Mouse (Mus musculus) heart, embryonic 11.5 days (tissue): ENCODE data around the gene Socs3. TPM values are rescaled to one million over a fixed set of nuclear protein-coding genes. Genes with fewer than 3 reads are reported as not detected.

Source experiments
- ATAC-seq: fragments of 200-750 bp; cut with Nextera tagmentation; replicated peaks from 2 replicates; pipeline ENCODE4 v1.8.0; 2017; ENCODE audit warnings: moderate library complexity; ENCODE audit not compliant: insufficient number of reproducible peaks, low FRiP score, low TSS enrichment
- H3K27ac ChIP-seq: fragments of 300-500 bp; sonication (generic); 2 replicates; pipeline ENCODE4 v1.5.1; 2014; ENCODE audit warnings: mild to moderate bottlenecking, low read depth, low read length
- H3K27me3 ChIP-seq: fragments of 300-500 bp; sonication (generic); 2 replicates; pipeline ENCODE4 v1.6.1; 2014; ENCODE audit warnings: mild to moderate bottlenecking, low read length, mixed read lengths; ENCODE audit not compliant: control insufficient read depth, insufficient read depth
- H3K36me3 ChIP-seq: fragments of 300-500 bp; sonication (generic); 2 replicates; pipeline ENCODE4 v1.6.1; 2014; ENCODE audit warnings: mild to moderate bottlenecking, low read length, moderate library complexity, mixed read lengths; ENCODE audit not compliant: control insufficient read depth, insufficient read depth
- H3K4me1 ChIP-seq: fragments of 300-500 bp; sonication (generic); 2 replicates; pipeline ENCODE4 v1.6.1; 2014; ENCODE audit warnings: low read length; ENCODE audit not compliant: control insufficient read depth, insufficient read depth
- H3K4me2 ChIP-seq: fragments of 300-500 bp; sonication (generic); 2 replicates; pipeline ENCODE4 v1.6.1; 2014; ENCODE audit warnings: mild to moderate bottlenecking, moderate library complexity
- H3K4me3 ChIP-seq: fragments of 300-500 bp; sonication (generic); 2 replicates; pipeline ENCODE4 v1.5.1; 2014; ENCODE audit warnings: low read depth, low read length
- H3K9ac ChIP-seq: fragments of 300-500 bp; sonication (generic); 2 replicates; pipeline ENCODE4 v1.6.1; 2014; ENCODE audit warnings: mild to moderate bottlenecking, low read depth, low read length, moderate library complexity
- H3K9me3 ChIP-seq: fragments of 300-500 bp; sonication (generic); replicated peaks from 2 replicates; pipeline ENCODE4 v1.6.1; 2016; ENCODE audit warnings: low read length; ENCODE audit not compliant: control insufficient read depth
- WGBS: fragments of 180-500 bp; shearing (Covaris S2); extraction: QIAGEN DNeasy Blood & Tissue Kit; methylation state at CpG from one replicate; pipeline ENCODE4 v1.1.7; 2014; ENCODE audit not compliant: insufficient replicate concordance; 5-methylcytosine and 5-hydroxymethylcytosine counted together
- polyA plus RNA-seq: library from polyadenylated mRNA; unstranded; fragments of >200 nt; fragmentation: Nextera tagmentation; extraction: Ambion mirVana; gene quantifications from 2 replicates; pipeline ENCODE4 v1.2.1, GENCODE M21; 2014

The Socs3 gene
- polyA plus RNA-seq, 1 experiment from 2014 or later, result 3.6 TPM

DNA sequence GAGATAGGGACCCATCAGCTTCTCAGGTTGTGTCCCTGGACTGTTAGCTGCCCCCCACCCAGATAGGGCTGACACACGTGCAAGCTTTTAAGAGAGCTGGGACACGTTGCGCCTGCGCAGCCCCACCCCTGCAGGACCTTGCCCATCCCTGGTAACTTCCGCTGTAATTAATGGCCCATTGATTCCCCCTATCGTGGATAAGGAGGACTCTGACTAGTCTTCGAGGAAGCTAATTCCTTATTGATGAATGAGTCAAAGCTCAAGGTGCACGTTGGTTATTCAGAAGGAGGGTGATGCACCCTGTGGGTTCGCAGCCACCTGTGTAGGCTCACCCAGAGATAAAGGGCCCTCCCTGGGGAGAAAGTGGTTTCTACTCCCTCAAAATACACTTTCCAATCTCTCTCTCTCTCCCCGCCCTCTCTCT, 22.8 kb downstream of the Socs3 start:
- Histone ChIP-seq H3K9ac (no peak overlapping the region), H3K27me3 (peaks cover 6% of the 10 kb centered on the region; the same call in 1 of the 2 replicates), H3K4me2 (no peak overlapping the region), H3K9me3 (no peaks in the 10 kb centered on the region), H3K27ac (no peak overlapping the region), H3K4me1 (peaks cover 8% of the 10 kb centered on the region), H3K4me3 (no peak overlapping the region), H3K36me3 (no peaks in the 10 kb centered on the region)
- no peak for ATAC-seq
- 69% methylated on average over 10 of the region's 10 CpGs for WGBS

DNA sequence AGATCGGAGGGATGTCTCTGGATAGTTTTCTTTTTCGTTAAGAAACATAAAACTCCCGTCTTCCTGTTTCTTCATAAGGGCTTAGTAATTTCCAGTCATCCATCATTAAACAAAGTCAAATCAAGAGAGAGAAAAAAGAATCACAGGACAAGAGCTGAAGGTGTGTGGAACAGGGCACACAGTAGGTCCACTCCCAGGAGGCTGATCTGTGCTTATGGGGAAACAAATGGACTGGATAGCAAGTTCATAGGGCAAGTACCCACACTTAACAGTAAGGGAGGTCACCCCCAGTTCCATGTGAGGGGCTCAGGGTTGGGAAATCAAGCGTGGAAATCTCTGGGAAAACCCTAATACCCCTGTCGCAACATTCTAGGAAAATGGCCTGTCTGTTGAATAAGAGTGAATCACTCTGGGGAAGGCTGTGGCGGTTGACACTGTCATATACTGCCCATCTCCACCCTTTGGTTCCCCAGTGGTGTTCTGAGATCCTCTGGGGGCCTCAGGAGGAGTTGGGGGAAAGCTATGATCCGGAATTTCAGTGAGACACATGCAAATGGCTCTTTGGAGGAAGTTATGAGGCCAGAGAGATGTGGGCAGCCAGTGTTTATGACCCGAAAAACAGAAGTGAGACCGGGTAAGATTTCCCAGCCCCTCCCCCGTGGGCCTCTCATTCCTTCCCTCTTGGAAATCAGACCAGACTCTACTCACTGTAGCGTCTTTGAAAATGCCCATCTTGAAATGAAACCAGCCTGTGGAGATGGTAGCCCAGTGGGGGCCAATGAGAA, 23.5 kb downstream of the Socs3 start:
- H3K9ac ChIP-seq, result no peak overlapping the region
- no peak overlapping the region for H3K4me3 ChIP-seq
- no peak for ATAC-seq
- no peak overlapping the region for H3K4me2 ChIP-seq
- H3K36me3 ChIP-seq, result no peaks in the 10 kb centered on the region
- peaks cover 14% of the 10 kb centered on the region for H3K4me1 ChIP-seq
- 72% methylated on average over 11 of the region's 11 CpGs for WGBS
- H3K27ac ChIP-seq, result no peak overlapping the region
- no peaks in the 10 kb centered on the region for H3K9me3 ChIP-seq
- H3K27me3 ChIP-seq, result peaks cover 6% of the 10 kb centered on the region; the same call in 1 of the 2 replicates

DNA sequence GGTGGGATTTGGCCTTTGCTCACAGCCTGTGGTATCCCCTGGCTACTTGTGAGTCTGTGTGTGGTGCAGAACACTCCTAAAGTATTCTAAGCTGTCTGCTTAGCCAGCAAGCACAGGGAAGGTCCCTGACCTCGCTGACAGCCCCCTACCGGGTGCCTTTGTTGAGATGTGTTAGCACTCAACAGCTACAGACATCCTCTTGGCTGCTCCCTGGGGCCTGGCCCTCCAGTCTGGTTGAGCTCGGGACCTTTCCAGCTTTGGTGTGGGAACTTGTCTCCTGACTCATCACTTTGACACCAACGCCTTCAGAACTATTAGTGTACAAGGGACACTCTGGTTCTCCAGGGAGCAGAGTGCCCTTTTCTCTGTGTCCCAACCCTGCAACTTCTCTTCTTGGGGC, 28.0 kb downstream of the Socs3 start:
- peaks cover 22% of the 10 kb centered on the region for H3K4me1 ChIP-seq
- no peak overlapping the region for H3K4me2 ChIP-seq
- no peaks in the 10 kb centered on the region for H3K9me3 ChIP-seq
- 19% methylated on average over 4 of the region's 4 CpGs for WGBS
- 0 out of 2 replicates have a peak, but pooled peaks cover 3% of the 10 kb centered on the region for H3K27me3 ChIP-seq
- no peaks in the 10 kb centered on the region for H3K36me3 ChIP-seq
- no peak for ATAC-seq
- no peak overlapping the region for H3K4me3 ChIP-seq
- H3K27ac ChIP-seq, result no peak overlapping the region
- H3K9ac ChIP-seq, result no peak overlapping the region

DNA sequence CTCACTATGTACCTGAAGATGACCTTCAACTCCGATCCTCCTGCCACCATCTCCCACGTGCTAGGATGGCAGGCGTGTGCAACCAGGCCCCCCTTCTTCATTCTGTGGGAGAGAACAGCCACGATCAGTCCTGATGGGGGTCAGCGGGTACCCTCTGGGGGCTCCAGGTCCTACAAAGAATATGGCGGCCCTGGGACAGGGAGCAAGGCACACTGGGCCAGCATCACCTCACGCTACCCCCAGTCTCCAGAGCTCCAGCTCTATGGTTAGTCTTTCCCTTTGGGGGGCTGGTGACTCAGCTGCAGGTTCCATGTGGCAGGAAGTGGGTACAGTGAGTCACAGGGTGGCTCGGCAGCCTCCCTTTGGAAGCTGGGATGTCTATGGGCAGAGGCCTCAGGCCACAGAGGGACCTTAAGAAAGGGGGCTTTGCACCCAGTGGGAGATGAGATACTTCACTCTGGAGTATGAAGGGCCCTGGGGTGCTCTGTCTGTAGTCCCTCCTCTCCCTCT, 28.5 kb downstream of the Socs3 start:
- Histone ChIP-seq H3K27me3 (0 out of 2 replicates have a peak, but pooled peaks cover 2% of the 10 kb centered on the region), H3K9ac (no peak overlapping the region), H3K27ac (no peak overlapping the region), H3K4me2 (no peak overlapping the region), H3K9me3 (no peaks in the 10 kb centered on the region), H3K36me3 (no peaks in the 10 kb centered on the region), H3K4me1 (peaks cover 26% of the 10 kb centered on the region), H3K4me3 (no peak overlapping the region)
- WGBS, result 84% methylated on average over 8 of the region's 8 CpGs
- no peak for ATAC-seq

DNA sequence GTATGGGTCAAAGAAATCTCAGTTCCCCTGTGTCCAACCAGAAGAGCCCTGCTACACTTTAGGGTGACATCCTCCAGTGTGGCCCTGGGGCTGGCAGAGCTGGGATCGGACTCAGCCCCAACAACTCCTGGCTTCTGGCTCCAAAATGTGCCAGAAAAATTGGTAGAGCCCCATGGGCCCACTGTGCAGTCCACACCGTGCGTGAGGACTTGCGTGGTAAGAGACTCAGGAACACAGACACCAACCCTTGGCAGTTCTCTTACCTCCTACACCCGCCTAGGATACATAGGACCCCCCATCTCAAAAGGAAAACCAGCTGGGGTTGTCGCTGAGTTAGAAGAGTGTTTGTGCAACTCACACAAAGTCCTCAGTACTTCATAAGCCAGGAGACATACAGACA, 29.0 kb downstream of the Socs3 start:
- Histone ChIP-seq H3K9me3 (no peaks in the 10 kb centered on the region), H3K27ac (no peak overlapping the region), H3K36me3 (no peaks in the 10 kb centered on the region), H3K4me1 (peaks cover 31% of the 10 kb centered on the region), H3K4me3 (no peak overlapping the region), H3K4me2 (no peak overlapping the region), H3K27me3 (no peaks in the 10 kb centered on the region), H3K9ac (no peak overlapping the region)
- 84% methylated on average over 6 of the region's 6 CpGs for WGBS
- no peak for ATAC-seq

DNA sequence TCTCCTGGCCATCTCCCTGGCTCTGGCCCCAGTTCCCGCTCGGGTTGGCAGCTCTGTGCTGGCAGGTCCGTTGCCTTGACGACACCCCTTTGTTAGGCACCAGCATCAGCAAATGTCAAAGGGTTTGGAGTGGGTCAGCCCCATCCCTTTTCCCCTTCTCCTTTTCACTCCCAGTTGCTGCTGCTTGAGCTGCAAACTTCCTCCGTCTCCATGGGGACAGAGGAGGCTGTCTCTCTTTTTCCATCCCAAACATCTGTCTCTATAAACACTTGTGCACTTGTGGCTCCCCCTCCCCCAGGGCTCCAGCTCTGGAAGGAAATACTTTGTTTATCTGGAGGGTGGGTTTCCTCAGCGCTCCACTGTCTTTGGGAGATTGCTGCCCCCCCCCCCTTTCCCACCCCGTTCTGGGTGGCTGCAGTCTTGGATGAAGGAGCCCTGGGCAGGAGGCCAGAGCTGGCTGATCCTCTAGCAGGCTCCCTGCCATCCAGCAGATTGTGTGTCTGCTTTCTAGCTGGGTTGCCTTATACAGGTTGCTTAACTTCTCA, 30.0 kb downstream of the Socs3 start:
- Histone ChIP-seq H3K4me1 (peaks cover 34% of the 10 kb centered on the region), H3K4me2 (peak overlapping the region; percentile 16), H3K9ac (no peak overlapping the region)

DNA sequence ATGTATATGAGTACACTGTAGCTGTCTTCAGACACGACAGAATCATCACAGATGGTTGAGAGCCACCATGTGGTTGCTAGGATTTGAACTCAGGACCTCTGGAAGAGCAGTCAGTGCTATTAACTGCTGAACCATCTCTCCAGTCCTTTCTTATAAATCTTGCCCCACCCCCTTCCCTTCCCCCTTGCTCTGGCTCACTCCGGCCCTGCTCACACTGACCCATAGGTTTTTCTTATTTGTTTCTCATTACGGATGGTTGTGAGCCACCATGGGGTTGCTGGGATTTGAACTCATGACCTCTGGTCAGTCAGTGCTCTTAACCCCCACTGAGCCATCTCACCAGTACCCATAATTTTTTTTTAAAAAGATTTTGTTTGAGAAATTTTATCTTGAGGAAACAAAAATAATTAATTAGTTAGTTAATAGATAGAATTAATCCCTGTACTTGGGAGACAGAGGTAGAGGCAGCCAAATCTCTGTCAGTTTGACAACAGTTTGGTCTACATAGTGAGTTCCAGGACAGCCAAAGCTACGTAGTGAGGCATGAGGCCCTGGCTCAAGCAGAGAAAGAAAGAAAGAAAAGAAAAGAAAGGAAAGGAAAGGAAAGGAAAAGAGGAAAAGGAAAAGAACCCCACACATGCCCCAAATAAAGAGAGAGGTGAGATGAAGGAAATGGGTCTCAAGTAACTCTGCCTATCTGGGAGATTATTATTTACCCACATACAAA, 30.7 kb downstream of the Socs3 start:
- no peak for ATAC-seq
- Histone ChIP-seq H3K9ac (no peak overlapping the region), H3K4me1 (peaks cover 38% of the 10 kb centered on the region), H3K27me3 (peaks cover 11% of the 10 kb centered on the region), H3K4me3 (no peak overlapping the region), H3K9me3 (no peaks in the 10 kb centered on the region), H3K36me3 (no peaks in the 10 kb centered on the region), H3K4me2 (0 out of 2 replicates have a peak overlapping the region, but pooled peaks have one; percentile 16), H3K27ac (peak overlapping the region; percentile 86)
- WGBS, result 49% methylated on average over 4 of the region's 4 CpGs

More for the DNA sequence above, 30.0 kb downstream of the Socs3 start:
- peak; percentile 76 for ATAC-seq
- peaks cover 8% of the 10 kb centered on the region for H3K27me3 ChIP-seq
- H3K27ac ChIP-seq, result peak overlapping the region; percentile 86
- no peaks in the 10 kb centered on the region for H3K36me3 ChIP-seq
- no peaks in the 10 kb centered on the region for H3K9me3 ChIP-seq
- WGBS, result 6% methylated on average over 7 of the region's 7 CpGs
- no peak overlapping the region for H3K4me3 ChIP-seq

DNA sequence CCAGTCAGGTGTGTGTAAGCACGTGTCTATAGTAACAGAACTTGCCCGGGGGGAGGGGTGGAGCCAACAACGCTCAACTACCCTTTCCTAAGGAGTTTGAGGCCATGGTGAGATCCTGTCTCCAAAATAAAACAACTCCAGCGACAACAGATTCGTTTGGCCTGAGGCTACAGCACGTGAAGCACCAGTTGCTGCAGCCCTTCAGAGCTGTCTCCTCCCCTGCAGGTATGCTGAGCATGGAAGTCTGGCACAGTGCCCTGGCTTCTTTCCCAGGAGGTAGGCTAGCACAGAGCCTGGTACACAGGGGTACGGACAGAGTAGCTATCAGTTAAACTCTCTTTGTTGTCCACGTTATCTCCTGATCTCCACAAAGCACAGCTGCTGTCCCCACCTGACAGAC, 33.6 kb downstream of the Socs3 start:
- H3K36me3 ChIP-seq, result no peaks in the 10 kb centered on the region
- no peak overlapping the region; the same call in 1 of the 2 replicates for H3K4me2 ChIP-seq
- no peaks in the 10 kb centered on the region for H3K9me3 ChIP-seq
- no peak overlapping the region for H3K9ac ChIP-seq
- H3K4me1 ChIP-seq, result peaks cover 51% of the 10 kb centered on the region
- H3K4me3 ChIP-seq, result no peak overlapping the region
- WGBS, result 31% methylated on average over 8 of the region's 8 CpGs
- H3K27me3 ChIP-seq, result peaks cover 23% of the 10 kb centered on the region
- ATAC-seq, result no peak
- peak overlapping the region; percentile 29; the same call in 1 of the 2 replicates for H3K27ac ChIP-seq
